Mouse (Mus musculus): Measurements from ENCODE around the gene Zfp536. TPM values are rescaled to one million over a fixed set of nuclear protein-coding genes. Genes with fewer than 3 reads are reported as not detected.

Zfp536 gene
- total RNA-seq, 2 experiments from 2014 or later: 43.9 to 50.6 TPM

DNA sequence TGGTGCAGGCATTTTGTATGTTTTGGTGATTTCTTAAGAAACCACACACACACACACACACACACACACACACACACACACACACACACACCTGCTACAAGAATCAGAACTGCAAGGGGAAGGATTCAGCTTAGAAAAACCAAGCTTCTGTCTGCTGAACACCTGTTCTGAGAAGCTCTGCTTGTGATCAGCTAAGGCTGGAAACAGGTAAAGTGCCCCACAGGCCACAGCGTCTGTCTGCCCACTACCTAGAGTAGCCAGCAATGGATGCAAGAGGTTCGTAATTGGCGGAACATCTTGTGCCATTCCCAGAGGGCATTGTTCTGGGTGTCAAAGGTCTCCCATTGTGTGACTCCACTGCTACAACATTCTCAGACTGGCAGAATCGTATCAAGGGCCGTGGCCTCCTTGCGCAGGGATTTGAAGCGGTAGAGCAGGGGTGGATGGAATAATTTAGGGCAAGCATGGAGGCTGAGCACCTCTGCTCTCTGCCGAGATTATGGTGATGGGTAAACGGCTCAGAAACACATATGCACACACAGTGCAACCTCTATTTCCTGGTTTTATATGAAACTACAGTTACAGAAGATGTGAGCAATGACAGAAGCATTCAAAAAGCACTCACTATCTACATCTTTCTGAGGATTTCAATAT is 170.4 kb downstream of the Zfp536 start:
- DNase-seq: no peak

GRCm38 (mm10) chr7:37600318-37600717 is 173.1 kb downstream of the Zfp536 start:
- DNase-seq: no peak

GRCm38 (mm10) chr7:37594211-37595030 is 179.0 kb downstream of the Zfp536 start:
- DNase-seq: no peak

- no peak for DNase-seq
Observed at GRCm38 (mm10) chr7:37593566-37593965, 179.9 kb downstream of the Zfp536 start.

GRCm38 (mm10) chr7:37586694-37587093 is 186.7 kb downstream of the Zfp536 start:
- DNase-seq: no peak

DNA sequence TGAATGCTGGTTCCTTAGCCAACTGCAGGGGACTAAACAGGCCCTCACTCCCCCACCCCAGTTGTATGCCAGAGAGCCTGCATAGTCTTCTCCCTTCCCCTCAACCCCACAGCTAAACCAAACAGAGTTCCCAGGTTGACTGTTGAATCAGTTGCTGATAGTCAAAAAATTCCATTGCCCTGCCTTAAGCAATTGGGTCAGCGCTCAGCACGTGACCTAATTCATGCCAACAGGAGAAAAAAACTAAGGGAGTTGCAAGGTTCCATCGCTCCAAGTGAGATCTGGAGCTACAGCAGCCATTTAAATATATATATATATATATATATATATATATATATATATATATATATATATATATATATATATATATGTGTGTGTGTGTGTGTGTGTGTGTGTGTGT is 192.2 kb downstream of the Zfp536 start:
- DNase-seq: no peak

GRCm38 (mm10) chr7:37580554-37580953 is 192.9 kb downstream of the Zfp536 start:
- DNase-seq: no peak

GRCm38 (mm10) chr7:37572021-37572420 is 201.4 kb downstream of the Zfp536 start:
- DNase-seq: no peak

- DNase-seq: no peak
Observed at GRCm38 (mm10) chr7:37568811-37569500, 204.5 kb downstream of the Zfp536 start.

DNA sequence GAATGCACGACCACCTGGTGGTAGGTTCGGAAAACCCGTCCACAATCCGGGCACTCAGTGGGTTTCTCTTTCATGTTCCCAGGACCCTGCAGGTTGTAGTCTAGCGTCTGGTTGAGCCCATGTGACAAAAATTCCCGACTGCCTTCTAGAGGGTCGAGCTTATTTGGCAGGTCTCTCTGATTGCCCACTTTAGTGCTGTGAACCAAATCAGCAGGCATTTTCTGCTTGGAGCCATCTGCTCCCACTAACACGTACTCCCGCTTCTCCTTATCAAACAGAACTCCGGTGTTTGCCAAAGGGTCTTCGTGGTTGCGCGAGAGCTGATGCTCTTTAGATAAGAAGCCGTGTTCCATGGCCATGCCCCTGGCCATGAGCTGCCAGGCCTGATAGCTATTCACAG is 205.4 kb downstream of the Zfp536 start:
- DNase-seq: no peak

DNA sequence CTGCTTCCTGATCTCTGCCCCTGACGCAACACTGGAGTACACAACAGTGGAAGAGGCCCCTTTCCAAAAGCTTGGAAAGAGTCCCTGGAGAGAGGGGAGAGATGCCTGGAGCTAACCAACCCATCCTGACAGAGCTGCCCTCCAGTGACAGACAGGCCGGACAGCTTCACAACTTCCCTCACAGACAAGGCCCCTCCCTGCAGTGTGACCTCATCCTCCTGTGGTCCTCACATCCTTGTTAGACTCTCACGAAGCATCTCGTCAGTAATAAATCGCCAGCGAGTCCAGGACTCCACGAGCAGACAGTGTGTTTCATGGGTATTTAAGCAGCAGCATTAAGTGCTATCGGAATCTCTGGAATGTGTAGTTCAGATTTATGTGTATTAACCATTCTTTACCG is 207.4 kb downstream of the Zfp536 start:
- no peak for DNase-seq

- no peak for DNase-seq
Observed at GRCm38 (mm10) chr7:37565371-37565770, 208.1 kb downstream of the Zfp536 start.

GRCm38 (mm10) chr7:37564644-37565043 is 208.8 kb downstream of the Zfp536 start:
- DNase-seq: no peak

DNA sequence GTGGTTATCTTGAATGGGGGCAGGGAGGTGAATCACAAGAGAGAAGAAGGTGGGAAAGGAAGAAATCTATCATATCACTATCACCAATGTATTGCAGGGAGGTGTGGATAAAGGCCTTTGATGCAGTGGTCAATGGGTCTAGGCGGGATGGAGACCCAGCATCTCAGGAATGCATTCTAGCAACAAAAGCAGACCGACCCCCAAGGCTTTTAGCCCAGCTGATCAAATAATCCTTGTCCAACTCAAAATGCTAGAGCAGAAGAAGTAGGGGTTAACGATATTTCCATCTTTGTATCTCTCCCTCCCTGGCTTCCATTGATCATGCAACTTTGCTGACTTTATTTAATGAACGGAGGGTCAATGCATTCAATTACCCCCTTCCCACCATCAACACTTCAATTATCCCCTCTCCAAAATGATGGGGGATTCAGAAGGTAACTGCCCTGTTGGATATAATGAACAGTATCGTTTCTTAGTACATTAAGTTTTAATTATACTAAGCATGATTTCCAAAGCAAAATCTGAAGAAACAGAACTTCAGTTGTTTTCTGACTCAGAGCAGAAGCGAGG is 209.5 kb downstream of the Zfp536 start:
- no peak for DNase-seq

- peak in 1 of 2 experiments; percentile 49 for DNase-seq
Observed at GRCm38 (mm10) chr7:37563171-37563574, 210.3 kb downstream of the Zfp536 start.

DNA sequence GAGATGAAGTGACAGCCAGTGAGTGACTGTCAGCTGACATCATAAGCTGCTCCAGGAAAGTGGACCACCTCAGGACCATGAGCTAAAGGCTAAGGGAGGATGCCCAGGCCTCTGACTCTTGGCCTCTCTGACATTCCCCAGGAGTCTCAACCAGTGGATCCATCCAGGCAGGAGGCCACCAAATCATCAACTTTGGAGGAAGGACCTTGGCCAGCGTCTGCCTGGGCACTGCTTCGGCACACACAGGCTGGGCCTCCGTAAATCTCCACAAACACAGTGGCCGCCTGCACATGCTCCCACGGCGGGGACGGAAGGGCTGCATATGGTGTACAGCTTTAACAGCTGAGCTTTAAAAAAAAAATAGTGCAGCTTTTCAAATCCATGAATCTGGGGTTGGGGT is 210.9 kb downstream of the Zfp536 start:
- no peak for DNase-seq

- no peak for DNase-seq
Observed at GRCm38 (mm10) chr7:37560581-37560980, 212.9 kb downstream of the Zfp536 start.

DNA sequence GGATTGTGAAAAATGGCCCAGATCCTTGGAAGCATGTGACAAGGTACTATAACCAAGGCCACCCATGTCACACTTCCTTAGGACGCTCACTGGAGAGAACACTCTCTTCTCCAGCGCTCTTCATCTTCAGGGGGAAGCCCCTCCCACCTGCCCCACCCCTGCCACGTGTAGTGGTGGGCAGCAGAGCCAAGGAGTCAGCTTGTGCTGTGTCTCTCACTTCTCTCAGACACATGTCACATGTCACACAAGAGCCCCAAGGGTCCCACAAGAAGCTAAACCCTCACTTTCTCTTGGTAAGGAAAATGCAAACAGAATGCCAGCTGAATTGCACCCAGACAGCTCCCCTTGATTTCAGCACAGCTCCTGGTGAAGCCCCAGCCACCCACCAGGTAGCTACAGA is 213.6 kb downstream of the Zfp536 start:
- no peak for DNase-seq

DNA sequence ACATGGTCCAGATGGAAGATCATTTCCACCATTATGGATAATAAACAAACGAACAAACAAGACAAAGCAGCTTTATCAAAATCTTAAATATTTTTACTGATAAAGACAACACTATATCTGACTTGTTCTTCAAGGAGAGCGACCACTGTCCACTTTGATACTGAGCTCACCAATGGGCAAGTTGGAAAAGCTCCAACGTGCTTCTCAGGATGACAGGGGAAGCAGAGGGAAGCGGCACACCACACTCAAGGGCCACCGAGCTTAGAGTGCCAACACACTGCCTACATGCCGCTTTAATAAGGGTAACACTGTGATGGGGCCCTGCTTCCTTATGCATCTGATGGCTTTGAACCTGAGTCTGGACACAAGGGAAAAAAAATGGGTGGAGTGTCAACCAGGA is 214.1 kb downstream of the Zfp536 start:
- DNase-seq: no peak

GRCm38 (mm10) chr7:37556811-37557210 is 216.6 kb downstream of the Zfp536 start:
- no peak for DNase-seq

DNA sequence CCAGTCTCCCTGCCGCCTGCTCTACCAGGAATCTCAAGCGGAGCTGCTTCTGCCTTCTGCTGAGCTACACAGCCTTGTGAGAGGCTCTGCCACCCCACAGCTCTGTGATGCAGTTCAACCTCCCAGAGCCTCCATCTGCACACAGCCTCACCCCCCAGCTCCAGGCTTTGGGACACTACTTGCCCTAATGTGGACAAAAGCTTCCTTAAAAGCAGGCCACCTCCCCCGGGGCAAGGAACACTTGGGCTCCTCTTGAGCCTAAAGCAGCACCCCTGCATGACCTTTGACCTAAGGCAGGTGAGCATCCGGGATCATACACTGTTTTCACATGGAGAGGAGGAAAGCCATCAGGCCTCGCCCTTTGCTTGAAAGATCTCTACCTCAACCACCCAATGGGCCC is 219.0 kb downstream of the Zfp536 start:
- no peak for DNase-seq

- no peak for DNase-seq
Observed at GRCm38 (mm10) chr7:37553646-37554045, 219.8 kb downstream of the Zfp536 start.

- no peak for DNase-seq
Observed at GRCm38 (mm10) chr7:37552384-37552783, 221.1 kb downstream of the Zfp536 start.

Measured in layer of hippocampus, postnatal 36 days (tissue).